Mouse (Mus musculus) neural tube, embryonic 14.5 days (tissue): ENCODE measurements around the gene Add3. TPM values are rescaled to one million over a fixed set of nuclear protein-coding genes. Genes with fewer than 3 reads are reported as not detected.

Experiments
- ATAC-seq: fragments of 200-750 bp; cut with Nextera tagmentation; 2 replicates; pipeline ENCODE4 v1.8.0; 2017; ENCODE audit warnings: low read depth, mild to moderate bottlenecking, moderate TSS enrichment, moderate library complexity
- H3K27ac ChIP-seq: fragments of 300-500 bp; sonication (generic); 2 replicates; pipeline ENCODE4 v1.5.1; 2014; ENCODE audit warnings: low read depth, mild to moderate bottlenecking, control low read depth, low read length, moderate library complexity, mixed read lengths
- H3K27me3 ChIP-seq: fragments of 300-500 bp; sonication (generic); 2 replicates; pipeline ENCODE4 v1.6.1; 2014; ENCODE audit warnings: low read length; ENCODE audit not compliant: control insufficient read depth, insufficient read depth
- H3K36me3 ChIP-seq: fragments of 300-500 bp; sonication (generic); 2 replicates; pipeline ENCODE4 v1.6.1; 2014; ENCODE audit warnings: low read length, mixed read lengths; ENCODE audit not compliant: control insufficient read depth, insufficient read depth
- H3K4me1 ChIP-seq: fragments of 300-500 bp; sonication (generic); 2 replicates; pipeline ENCODE4 v1.6.1; 2014; ENCODE audit warnings: low read length; ENCODE audit not compliant: control insufficient read depth, insufficient read depth
- H3K4me2 ChIP-seq: fragments of 300-500 bp; sonication (generic); 2 replicates; pipeline ENCODE4 v1.6.1; 2014; ENCODE audit warnings: mild to moderate bottlenecking, low read depth, low read length, control low read depth
- H3K4me3 ChIP-seq: fragments of 300-500 bp; sonication (generic); 2 replicates; pipeline ENCODE4 v1.5.1; 2014; ENCODE audit warnings: low read depth, low read length, control low read depth, mixed read lengths
- H3K9ac ChIP-seq: fragments of 300-500 bp; sonication (generic); replicated peaks from 2 replicates; pipeline ENCODE4 v1.6.1; 2014; ENCODE audit warnings: low read depth, mild to moderate bottlenecking, control low read depth, low read length, mixed read lengths
- H3K9me3 ChIP-seq: fragments of 300-500 bp; sonication (generic); 2 replicates; pipeline ENCODE4 v1.6.1; 2016; ENCODE audit warnings: low read length; ENCODE audit not compliant: control insufficient read depth
- WGBS: fragments of 180-500 bp; shearing (Covaris S2); extraction: QIAGEN DNeasy Blood & Tissue Kit; methylation state at CpG from one replicate; pipeline ENCODE4 v1.1.7; 2014; 5-methylcytosine and 5-hydroxymethylcytosine counted together
- polyA plus RNA-seq: library from polyadenylated mRNA; unstranded; fragments of >200 nt; fragmentation: Nextera tagmentation; extraction: Ambion mirVana; gene quantifications from 2 replicates; pipeline ENCODE4 v1.2.1, GENCODE M21; 2014

Add3 gene
- polyA plus RNA-seq, 1 experiment from 2014 or later: 26.3 TPM

DNA sequence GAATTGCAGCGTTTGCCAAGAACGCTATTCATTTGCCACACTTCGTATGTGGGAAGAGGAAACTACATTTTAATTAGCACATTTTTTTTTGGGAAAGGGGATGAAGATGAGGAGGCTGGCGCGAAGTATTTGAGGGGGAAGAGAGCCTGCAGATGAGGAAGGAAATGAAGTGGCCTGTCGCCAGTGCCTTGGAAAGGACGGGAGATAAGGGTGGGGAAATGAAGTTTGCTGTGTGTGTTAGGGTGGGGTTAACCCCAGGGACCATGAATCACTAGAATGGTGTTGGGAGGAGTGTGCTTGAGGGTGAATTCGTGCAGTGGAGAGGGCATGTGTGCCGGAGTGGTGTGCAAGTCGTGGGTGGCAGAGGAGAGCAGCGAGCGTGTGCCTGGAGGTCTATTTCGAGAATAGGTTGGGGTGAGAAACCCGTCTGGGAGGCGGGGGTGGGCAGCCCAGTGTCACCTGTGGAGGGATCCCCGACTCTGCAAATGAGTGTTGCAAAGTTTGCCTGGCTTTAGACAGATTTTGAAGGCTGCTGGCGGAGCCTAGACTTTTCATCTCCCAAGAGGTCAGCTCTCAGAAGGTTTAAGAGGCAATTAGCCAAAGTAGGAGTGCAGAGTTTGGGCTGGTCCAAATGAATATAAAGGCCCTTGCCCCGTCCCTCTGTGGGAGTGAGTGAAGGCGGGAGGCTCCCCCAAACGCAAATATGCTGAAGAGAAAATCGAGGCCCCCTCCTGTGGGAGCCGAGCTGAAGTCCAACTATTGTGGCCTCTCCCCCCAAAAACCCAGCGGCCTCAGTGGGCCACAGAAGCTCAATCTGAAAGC, 1.2 kb downstream of the Add3 start:
- no peaks in the 10 kb centered on the region for H3K36me3 ChIP-seq
- H3K27ac ChIP-seq: peak overlapping the region; percentile 52; the same call in 1 of the 2 replicates
- 0 out of 2 replicates have a peak overlapping the region, but pooled peaks have one; percentile 13 for H3K9ac ChIP-seq
- H3K9me3 ChIP-seq: no peaks in the 10 kb centered on the region
- no peaks in the 10 kb centered on the region for H3K27me3 ChIP-seq
- WGBS: 3% methylated on average over 23 of the region's 23 CpGs
- H3K4me3 ChIP-seq: peak overlapping the region; percentile 90
- H3K4me2 ChIP-seq: peak overlapping the region; percentile 93
- peaks cover 11% of the 10 kb centered on the region for H3K4me1 ChIP-seq
- peak; percentile 5; the same call in 1 of the 2 replicates for ATAC-seq

DNA sequence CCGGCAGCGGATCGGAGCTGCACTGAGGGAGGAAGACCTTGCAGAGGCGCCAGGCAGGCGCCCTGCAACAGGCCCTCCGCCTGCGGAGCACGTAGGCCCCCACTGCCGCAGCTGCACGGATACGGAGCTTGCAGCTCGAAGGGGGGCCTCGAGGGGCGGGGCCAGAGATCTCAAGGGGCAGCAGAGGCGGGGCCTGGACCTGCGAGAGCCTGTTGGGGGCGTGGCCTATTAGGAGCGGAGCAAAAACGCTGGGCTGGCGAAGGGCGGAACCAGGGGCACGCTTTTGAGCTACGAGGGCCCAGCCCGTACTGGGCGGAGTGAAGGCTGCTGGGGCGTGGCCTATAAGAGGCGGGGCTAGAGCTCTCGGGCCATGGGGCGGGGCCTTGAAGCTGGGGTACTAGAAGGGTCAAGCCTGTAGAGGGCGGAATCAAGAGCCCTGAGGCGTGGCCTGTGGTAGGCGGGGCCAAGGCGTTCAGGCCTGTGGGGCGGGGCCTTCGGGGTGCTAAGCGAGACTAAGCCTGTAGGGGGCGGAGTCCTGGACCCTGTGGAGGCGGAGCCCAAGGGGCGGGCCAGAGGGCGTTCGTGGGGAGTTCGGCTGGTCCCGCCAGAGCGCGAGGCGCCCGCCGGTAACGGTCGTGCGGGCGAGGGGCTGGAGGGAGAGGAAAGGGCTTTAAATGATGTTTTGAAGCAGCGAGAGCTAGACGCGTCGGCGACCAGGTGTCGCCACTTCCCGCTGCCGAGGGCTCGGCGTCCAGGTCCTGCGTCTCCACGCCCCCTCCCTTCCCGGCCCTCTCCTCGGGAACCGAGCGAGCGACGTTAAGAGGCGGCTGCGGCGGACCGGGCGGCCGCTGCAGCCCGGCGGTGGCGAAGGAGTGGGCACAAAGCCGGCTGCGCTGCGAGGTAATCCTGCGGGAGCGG, 2.2 kb downstream of the Add3 start:
- Histone ChIP-seq H3K9ac (peak overlapping the region; percentile 77), H3K4me2 (peak overlapping the region; percentile 93), H3K36me3 (no peaks in the 10 kb centered on the region), H3K27ac (peak overlapping the region; percentile 52), H3K4me1 (peaks cover 11% of the 10 kb centered on the region), H3K4me3 (peak overlapping the region; percentile 90), H3K27me3 (no peaks in the 10 kb centered on the region), H3K9me3 (no peaks in the 10 kb centered on the region)
- peak; percentile 93 for ATAC-seq
- under 1% methylated on average over 64 of the region's 84 CpGs for WGBS

DNA sequence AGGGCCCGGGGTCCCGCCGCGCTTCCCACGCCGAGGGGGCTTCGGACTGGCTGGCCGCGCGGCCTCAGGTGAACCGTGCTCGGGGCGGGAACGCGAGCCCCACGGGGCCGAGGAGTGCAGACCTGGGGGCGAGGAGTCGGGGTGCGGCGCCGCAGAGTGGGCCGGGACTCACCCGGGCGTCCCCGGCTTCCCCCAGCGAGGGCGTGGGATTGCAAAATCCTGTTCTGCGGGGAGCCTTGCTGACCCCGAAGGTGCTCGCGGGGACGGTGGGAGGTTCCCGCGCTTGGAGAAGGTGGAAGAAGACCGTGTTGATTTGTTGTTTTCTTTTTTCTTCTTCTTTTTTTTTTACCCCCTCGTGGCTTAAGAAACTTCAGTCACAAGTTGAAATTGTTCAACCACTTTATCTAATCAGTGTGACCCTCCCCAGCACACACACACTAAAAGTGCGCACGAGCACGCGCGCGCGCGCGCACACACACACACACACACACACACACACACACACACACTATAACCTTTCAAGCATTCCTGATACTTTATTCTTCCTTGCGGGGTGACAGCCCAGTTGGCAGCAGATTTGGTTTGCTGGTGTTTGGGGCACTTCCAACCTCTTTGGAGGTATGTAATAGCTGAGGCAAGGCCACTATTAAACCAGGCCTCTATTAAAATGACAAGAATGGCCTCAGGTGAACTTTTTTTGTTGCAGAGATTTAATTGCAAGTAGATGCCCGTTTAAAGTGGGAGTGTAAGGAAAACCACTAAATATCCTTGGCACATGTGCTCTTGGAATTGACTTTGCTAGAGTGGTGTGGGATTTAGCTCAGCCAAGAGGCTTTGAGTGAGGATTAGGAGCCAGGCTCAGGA, 3.1 kb downstream of the Add3 start:
- Histone ChIP-seq H3K9ac (peak overlapping the region; percentile 77), H3K4me3 (peak overlapping the region; percentile 90), H3K27ac (peak overlapping the region; percentile 50), H3K27me3 (no peaks in the 10 kb centered on the region), H3K9me3 (no peaks in the 10 kb centered on the region), H3K36me3 (no peaks in the 10 kb centered on the region), H3K4me2 (peak overlapping the region; percentile 93), H3K4me1 (peaks cover 11% of the 10 kb centered on the region)
- WGBS: under 1% methylated on average over 44 of the region's 48 CpGs
- ATAC-seq: peak; percentile 36; the same call in 1 of the 2 replicates

DNA sequence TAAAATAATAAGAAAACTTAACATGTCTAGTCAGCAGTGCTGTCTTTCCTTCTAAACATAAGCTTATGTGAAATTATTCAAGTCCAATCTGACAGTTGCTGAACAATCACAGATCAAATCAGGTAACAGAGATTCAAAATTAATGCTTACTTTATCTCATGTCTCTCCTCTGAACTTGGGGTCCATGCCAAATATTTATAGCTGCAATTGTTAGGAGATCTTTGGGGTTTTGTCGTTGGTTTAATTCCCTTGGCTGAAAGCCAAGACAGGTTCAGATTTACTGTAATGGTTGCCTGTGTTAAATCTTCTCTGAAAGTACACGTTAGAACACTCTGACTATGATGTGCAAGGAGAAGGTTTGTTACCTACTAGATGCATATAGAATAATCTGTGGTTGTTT, 4.8 kb downstream of the Add3 start:
- 5% methylated on average over 2 of the region's 2 CpGs for WGBS
- Histone ChIP-seq H3K27me3 (no peaks in the 10 kb centered on the region), H3K9ac (no peak overlapping the region), H3K4me2 (no peak overlapping the region), H3K9me3 (no peaks in the 10 kb centered on the region), H3K27ac (no peak overlapping the region), H3K36me3 (no peaks in the 10 kb centered on the region), H3K4me3 (no peak overlapping the region), H3K4me1 (peaks cover 11% of the 10 kb centered on the region)
- ATAC-seq: no peak

DNA sequence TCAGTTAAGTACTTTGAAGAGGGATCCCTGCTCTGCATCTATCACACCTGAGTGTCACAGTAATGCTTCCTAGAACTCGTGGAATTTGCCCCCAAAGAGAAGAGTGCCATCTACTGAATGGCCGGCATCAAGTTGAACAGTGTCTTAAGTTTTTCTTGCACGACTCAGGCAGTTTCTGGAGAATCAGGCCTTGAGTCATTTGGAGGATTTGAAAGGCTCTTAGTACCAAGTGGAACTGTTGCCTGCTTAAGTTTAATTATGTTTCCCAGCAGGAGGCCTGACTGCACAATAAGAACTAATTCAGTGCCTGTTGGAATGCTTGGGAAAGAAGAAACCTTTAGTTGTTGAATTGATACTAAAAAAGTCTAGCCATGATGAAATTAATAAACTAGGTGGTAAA, 9.1 kb downstream of the Add3 start:
- H3K27ac ChIP-seq: no peak overlapping the region
- WGBS: 16% methylated on average over 3 of the region's 3 CpGs
- H3K4me3 ChIP-seq: no peak overlapping the region
- H3K4me1 ChIP-seq: no peaks in the 10 kb centered on the region
- no peaks in the 10 kb centered on the region for H3K27me3 ChIP-seq
- ATAC-seq: no peak
- no peaks in the 10 kb centered on the region for H3K36me3 ChIP-seq
- H3K9ac ChIP-seq: no peak overlapping the region
- no peaks in the 10 kb centered on the region for H3K9me3 ChIP-seq
- H3K4me2 ChIP-seq: no peak overlapping the region

DNA sequence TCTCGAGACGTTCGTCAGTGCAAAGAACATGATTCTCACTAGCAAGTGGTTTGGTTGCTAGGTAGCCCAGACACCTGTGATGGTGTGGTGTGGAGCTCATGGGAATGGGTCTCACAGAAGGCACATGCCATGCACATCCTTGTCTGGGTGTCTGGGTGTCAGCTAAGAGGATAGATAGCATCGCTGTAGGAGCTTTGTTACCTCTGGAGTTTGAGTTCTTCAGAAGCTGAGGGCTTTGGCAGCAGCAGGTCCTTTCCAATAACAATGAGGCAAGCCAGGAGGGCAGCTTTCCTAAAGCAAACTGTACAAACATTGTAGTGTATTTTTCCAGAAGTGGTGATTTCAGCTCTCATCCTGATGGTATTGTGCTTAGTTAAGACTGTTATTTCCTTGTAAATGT, 12.2 kb downstream of the Add3 start:
- no peak for ATAC-seq
- no peaks in the 10 kb centered on the region for H3K9me3 ChIP-seq
- WGBS: 83% methylated on average over 4 of the region's 4 CpGs

DNA sequence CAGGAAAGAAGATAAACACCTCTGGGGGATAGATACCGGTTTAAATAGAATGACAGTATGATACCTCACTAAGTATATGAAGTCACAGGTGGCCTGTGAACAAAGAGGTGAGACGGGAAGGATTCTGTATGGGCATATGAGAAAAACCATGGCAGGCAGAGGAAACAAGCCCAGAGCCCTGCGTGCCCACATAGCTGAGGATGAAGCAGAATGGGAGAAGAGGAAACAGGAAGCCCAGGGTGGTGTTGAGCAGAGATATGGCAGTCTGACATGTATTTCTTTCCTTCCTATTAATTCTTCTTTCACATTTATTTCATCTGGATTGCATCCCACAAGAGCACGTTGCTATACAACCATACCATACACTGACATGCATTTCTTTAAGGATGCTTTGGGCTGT, 12.9 kb downstream of the Add3 start:
- Histone ChIP-seq H3K27me3 (no peaks in the 10 kb centered on the region), H3K4me1 (no peaks in the 10 kb centered on the region), H3K9me3 (no peaks in the 10 kb centered on the region), H3K4me3 (no peak overlapping the region), H3K27ac (no peak overlapping the region), H3K9ac (no peak overlapping the region), H3K4me2 (no peak overlapping the region), H3K36me3 (no peaks in the 10 kb centered on the region)
- WGBS: 77% methylated on average over 4 of the region's 4 CpGs
- no peak for ATAC-seq

More for the DNA sequence above, 12.2 kb downstream of the Add3 start:
- H3K27ac ChIP-seq: no peak overlapping the region
- no peak overlapping the region for H3K9ac ChIP-seq
- no peaks in the 10 kb centered on the region for H3K4me1 ChIP-seq
- H3K4me3 ChIP-seq: no peak overlapping the region
- H3K36me3 ChIP-seq: no peaks in the 10 kb centered on the region
- H3K27me3 ChIP-seq: no peaks in the 10 kb centered on the region
- H3K4me2 ChIP-seq: no peak overlapping the region

DNA sequence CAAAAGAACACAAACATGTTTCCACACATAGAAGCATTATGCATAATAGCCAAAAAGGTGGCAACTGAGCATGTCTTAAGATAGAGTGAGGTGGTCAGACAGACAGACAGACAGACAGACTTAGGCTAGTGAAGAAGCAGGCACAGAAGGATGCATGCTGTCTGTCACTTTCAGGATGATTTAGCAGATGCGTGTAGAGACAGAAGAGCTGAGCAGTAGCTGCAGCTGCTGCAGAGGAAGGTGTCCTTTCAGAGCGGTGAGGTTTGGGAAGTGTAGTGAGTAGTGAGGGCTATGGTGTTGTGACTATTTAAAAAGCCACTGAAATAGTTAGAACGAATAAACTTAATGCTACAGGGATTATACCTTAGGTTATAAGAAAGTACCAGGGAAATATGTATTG, 13.9 kb downstream of the Add3 start:
- 92% methylated on average over 3 of the region's 3 CpGs for WGBS
- Histone ChIP-seq H3K4me3 (no peak overlapping the region), H3K4me2 (no peak overlapping the region), H3K4me1 (no peaks in the 10 kb centered on the region), H3K27me3 (no peaks in the 10 kb centered on the region), H3K27ac (no peak overlapping the region), H3K36me3 (no peaks in the 10 kb centered on the region), H3K9ac (no peak overlapping the region), H3K9me3 (no peaks in the 10 kb centered on the region)
- ATAC-seq: no peak
